Mouse (Mus musculus) liver, postnatal 0 days (tissue): ENCODE measurements around the gene Myo9a. TPM values are rescaled to one million over a fixed set of nuclear protein-coding genes. Genes with fewer than 3 reads are reported as not detected.
"Not testable (repeated sequence)": the region's sequence is repeated elsewhere in the genome, so short reads cannot be mapped to it uniquely, and the experiment has no call there.

Experiments
- ATAC-seq: fragments of 200-750 bp; cut with Nextera tagmentation; 2 replicates; pipeline ENCODE4 v1.8.0; 2017; ENCODE audit warnings: mild to moderate bottlenecking, moderate library complexity
- DNase-seq: peaks from one replicate; pipeline ENCODE4 v3.0.0-alpha.2; 2016
- H3K27ac ChIP-seq: fragments of 300-500 bp; sonication (generic); 2 replicates; pipeline ENCODE4 v1.5.1; 2014; ENCODE audit warnings: antibody characterized with exemption, moderate library complexity, mild to moderate bottlenecking, low read depth
- H3K27me3 ChIP-seq: fragments of 300-500 bp; sonication (generic); 2 replicates; pipeline ENCODE4 v1.6.1; 2014; ENCODE audit warnings: low read length, control low read depth, mixed read lengths; ENCODE audit not compliant: insufficient read depth
- H3K36me3 ChIP-seq: fragments of 300-500 bp; sonication (generic); replicated peaks from 2 replicates; pipeline ENCODE4 v1.6.1; 2014; ENCODE audit warnings: mild to moderate bottlenecking, control low read depth, low read length, moderate library complexity, mixed read lengths; ENCODE audit not compliant: insufficient read depth
- H3K4me1 ChIP-seq: fragments of 300-500 bp; sonication (generic); 2 replicates; pipeline ENCODE4 v1.6.1; 2014; ENCODE audit warnings: antibody characterized with exemption, mild to moderate bottlenecking, control low read depth; ENCODE audit not compliant: insufficient read depth
- H3K4me2 ChIP-seq: fragments of 300-500 bp; sonication (generic); 2 replicates; pipeline ENCODE4 v1.6.1; 2014; ENCODE audit warnings: low read depth, mild to moderate bottlenecking, low read length, moderate library complexity, mixed read lengths
- H3K4me3 ChIP-seq: fragments of 300-500 bp; sonication (generic); 2 replicates; pipeline ENCODE4 v1.5.1; 2014; ENCODE audit warnings: low read depth, low read length
- H3K9ac ChIP-seq: fragments of 300-500 bp; sonication (generic); replicated peaks from 2 replicates; pipeline ENCODE4 v1.6.1; 2014; ENCODE audit warnings: mild to moderate bottlenecking, moderate library complexity
- H3K9me3 ChIP-seq: fragments of 300-500 bp; sonication (generic); 2 replicates; pipeline ENCODE4 v1.6.1; 2016; ENCODE audit warnings: mild to moderate bottlenecking, control low read depth, low read length, mixed read lengths
- CTCF ChIP-seq: sonication (generic); IDR thresholded peaks from 2 replicates; pipeline ENCODE4 v1.5.1; 2016; ENCODE audit warnings: antibody characterized with exemption, low read depth
- EP300 ChIP-seq: IDR thresholded peaks from 2 replicates; pipeline ENCODE4 v1.6.1; 2016; ENCODE audit warnings: antibody characterized with exemption, low read depth, mild to moderate bottlenecking
- WGBS: fragments of 180-500 bp; shearing (Covaris S2); extraction: QIAGEN DNeasy Blood & Tissue Kit; methylation state at CpG from one replicate; pipeline ENCODE4 v1.1.7; 2014; ENCODE audit not compliant: insufficient replicate concordance; 5-methylcytosine and 5-hydroxymethylcytosine counted together
- polyA plus RNA-seq: library from polyadenylated mRNA; unstranded; fragments of >200 nt; fragmentation: Nextera tagmentation; extraction: Ambion mirVana; gene quantifications from 2 replicates; pipeline ENCODE4 v1.2.1, GENCODE M21; 2015

Myo9a gene
- polyA plus RNA-seq, 1 experiment from 2014 or later = 2.9 TPM

DNA sequence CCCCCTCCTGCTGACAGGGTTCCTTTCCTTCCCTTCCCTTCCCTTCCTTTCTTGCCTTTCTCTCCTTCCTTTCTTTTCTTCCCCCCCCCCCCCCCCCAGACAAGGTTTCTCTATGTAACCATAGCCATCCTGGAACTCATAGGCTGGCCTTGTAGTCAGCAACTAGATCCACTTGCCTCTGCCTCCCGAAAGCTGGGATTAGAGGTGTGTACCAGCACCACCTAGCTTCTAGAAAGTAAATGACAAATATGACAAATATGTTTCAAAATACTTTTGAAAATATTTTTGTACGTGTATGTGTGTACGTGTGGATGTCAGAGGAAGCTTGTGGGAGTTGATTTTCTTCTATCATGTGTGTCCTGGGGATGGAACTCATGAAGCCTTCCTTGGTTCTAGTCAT, 9.8 kb downstream of the Myo9a start:
- no peak overlapping the region for H3K4me3 ChIP-seq
- WGBS = 41% methylated on average over 3 of the region's 3 CpGs
- H3K27ac ChIP-seq = no peak overlapping the region
- H3K4me1 ChIP-seq = no peaks in the 10 kb centered on the region
- DNase-seq (no peak), ATAC-seq (no peak)
- H3K9ac ChIP-seq = no peak overlapping the region
- H3K9me3 ChIP-seq = no peaks in the 10 kb centered on the region
- H3K4me2 ChIP-seq = no peak overlapping the region
- no peaks in the 10 kb centered on the region for H3K27me3 ChIP-seq
- no peak for TF ChIP-seq EP300
- peak; percentile 53 for TF ChIP-seq CTCF
- no peaks in the 10 kb centered on the region for H3K36me3 ChIP-seq

DNA sequence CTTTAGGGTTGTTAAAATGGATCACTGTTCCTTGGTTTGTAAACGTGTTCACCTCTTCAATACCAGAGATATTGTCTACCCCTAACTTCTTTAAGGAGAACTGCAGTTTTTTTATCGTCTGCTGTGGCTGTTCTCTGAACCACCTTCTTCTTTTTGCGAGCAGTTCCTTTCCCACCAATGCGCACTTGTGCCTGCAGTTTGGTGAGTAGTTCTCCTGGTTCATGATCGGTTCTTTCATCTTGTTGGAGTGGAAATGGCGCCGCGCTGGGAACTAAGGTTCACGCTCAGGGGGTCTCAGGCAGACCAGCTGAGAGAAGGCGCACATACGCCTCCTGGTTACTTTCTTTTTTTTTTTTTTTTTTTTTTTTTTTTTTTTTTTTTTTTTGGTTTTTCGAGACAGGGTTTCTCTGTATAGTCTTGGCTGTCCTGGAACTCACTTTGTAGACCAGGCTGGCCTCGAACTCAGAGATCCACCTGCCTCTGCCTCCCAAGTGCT, 16.3 kb downstream of the Myo9a start:
- not testable (repeated sequence) for DNase-seq, H3K9ac ChIP-seq, H3K9me3 ChIP-seq, H3K4me3 ChIP-seq, ATAC-seq, H3K27ac ChIP-seq, H3K4me1 ChIP-seq, H3K36me3 ChIP-seq, H3K4me2 ChIP-seq, H3K27me3 ChIP-seq
- 85% methylated on average over 11 of the region's 13 CpGs for WGBS

DNA sequence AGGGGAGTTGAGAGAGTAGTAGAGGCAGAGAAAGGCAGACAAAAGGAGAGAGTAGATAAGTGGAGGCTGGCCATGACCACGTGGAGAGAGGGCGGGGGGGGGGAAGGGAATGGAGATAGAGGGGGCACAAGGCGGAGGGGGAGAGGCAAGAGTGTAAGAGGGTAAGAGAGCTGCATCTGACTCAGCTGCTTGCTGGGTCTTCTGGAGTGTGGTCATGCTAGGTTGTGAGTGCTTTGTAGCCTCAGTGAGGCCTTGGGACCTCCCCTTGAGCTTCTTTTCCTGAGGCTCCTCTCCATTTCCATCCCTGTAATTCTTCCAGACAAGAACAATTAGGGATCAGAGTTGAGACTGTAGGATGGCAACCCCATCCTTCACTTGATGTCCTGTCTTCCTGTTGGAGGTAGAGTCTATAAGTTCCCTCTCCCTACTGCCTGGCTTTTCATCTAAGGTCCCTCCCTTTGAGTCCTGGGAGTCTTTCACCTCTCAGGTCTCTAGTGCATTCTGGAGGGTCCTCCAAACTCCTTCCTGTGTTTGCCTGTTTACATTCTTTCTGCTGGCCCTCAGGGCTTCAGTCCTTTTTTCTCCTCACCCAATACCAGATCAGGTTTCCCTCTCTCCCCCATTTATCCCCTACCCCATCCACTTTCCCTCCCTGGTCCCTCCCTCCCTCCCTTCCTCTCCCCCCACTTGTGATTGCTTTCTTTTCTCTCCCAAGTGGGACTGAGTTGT, 55.5 kb downstream of the Myo9a start:
- ATAC-seq = not testable (repeated sequence)
- 59% methylated on average over 3 of the region's 3 CpGs for WGBS

DNA sequence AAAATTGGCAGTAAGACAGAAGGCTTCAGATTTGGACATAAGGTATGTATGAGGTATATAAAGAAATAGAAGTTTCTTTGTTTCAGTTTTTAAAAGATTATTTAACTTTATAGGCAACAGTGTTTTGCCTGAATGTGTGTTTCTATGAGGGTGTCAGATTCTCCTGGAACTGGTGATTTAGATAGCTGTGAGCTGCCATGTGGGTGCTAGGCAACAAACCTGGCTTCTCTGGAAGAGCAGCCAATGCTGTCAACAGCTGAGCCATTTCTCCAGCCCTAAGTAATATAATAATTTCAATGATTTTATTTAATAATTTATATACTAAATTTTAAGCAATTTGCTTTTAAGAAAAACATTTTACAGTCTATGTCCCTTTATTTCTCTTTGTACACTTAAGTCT, 133.9 kb downstream of the Myo9a start:
- no peak overlapping the region for H3K27ac ChIP-seq
- ATAC-seq = no peak
- no peak for TF ChIP-seq CTCF
- TF ChIP-seq EP300 = no peak

More for the DNA sequence above, 55.5 kb downstream of the Myo9a start:
- not testable (repeated sequence) for DNase-seq, H3K9ac ChIP-seq, H3K4me3 ChIP-seq, H3K4me1 ChIP-seq, H3K4me2 ChIP-seq, H3K36me3 ChIP-seq, H3K27ac ChIP-seq, H3K27me3 ChIP-seq, H3K9me3 ChIP-seq

DNA sequence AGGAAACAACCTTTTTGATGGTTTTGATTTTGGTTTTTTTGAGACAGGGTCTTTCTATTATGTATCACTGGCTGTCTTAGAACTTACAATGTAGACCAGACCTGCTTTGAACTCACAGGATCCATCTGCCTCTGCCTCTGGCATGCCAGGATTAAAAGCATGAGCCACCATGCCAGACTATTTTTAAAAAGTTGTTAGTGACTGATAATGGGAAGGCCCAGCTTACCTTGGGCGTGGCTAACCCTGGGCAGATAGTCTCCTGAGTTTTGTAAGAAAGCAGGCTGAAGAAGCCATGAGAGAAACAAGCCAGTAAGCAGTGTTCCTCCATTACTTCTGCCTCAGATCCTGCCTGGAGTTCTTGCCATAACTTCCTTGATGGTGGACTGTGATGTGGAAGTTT, 152.7 kb downstream of the Myo9a start:
- no peaks in the 10 kb centered on the region for H3K4me1 ChIP-seq
- no peak overlapping the region for H3K4me3 ChIP-seq
- no peak overlapping the region for H3K4me2 ChIP-seq
- H3K36me3 ChIP-seq = no peaks in the 10 kb centered on the region
- H3K9ac ChIP-seq = no peak overlapping the region
- 59% methylated on average over 1 of the region's 1 CpGs for WGBS
- H3K27ac ChIP-seq = no peak overlapping the region
- no peaks in the 10 kb centered on the region for H3K27me3 ChIP-seq
- no peak for TF ChIP-seq EP300
- TF ChIP-seq CTCF = no peak
- ATAC-seq (no peak), DNase-seq (no peak)
- no peaks in the 10 kb centered on the region for H3K9me3 ChIP-seq

More for the DNA sequence above, 133.9 kb downstream of the Myo9a start:
- Histone ChIP-seq H3K36me3 (no peaks in the 10 kb centered on the region), H3K4me3 (no peak overlapping the region), H3K9me3 (no peaks in the 10 kb centered on the region), H3K9ac (no peak overlapping the region), H3K27me3 (no peaks in the 10 kb centered on the region), H3K4me1 (no peaks in the 10 kb centered on the region), H3K4me2 (no peak overlapping the region)
- no peak for DNase-seq

DNA sequence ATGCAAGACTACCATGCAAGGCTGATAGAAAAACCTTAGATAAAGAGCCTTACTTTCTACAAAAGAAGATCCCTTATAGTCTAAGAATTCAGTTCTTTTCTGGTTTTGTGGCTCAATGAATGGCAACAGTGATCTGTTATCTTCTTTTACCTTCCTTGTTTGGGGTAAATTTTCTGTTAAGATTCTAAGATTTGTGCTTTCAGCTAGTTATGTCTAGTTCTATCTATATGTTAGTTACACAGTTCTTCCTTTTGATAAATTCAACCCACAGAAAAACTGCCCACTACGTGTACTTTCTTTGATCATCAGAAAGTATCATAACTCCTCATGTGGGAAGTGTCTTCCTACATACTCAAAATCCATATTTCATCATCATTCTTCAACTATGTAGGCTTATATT, 164.1 kb downstream of the Myo9a start:
- Histone ChIP-seq H3K4me2 (no peak overlapping the region), H3K9ac (no peak overlapping the region), H3K36me3 (no peaks in the 10 kb centered on the region), H3K9me3 (no peaks in the 10 kb centered on the region), H3K4me1 (no peaks in the 10 kb centered on the region), H3K4me3 (no peak overlapping the region), H3K27ac (no peak overlapping the region), H3K27me3 (no peaks in the 10 kb centered on the region)
- WGBS = 63% methylated on average over 1 of the region's 1 CpGs
- no peak for TF ChIP-seq EP300
- TF ChIP-seq CTCF = no peak
- ATAC-seq (no peak), DNase-seq (no peak)

DNA sequence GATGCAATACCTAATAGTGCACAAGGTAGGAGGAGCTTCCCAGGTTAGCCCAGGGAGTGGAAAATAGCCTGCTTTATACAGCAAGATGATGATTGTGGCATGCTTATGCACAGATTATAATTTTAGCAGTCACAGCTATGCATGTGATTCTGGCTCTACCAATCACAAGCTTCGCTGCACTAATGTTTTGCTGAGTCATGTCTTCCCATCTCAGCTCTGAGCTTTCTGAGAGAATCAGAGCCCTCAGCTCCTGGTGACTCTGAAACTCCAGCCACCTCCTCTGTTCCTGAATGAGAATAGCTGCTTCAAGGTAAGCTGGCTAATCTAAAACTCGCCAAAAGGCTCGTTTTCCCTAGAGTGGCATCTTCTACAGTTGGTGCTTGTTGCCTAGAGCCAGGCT, 179.6 kb downstream of the Myo9a start:
- no peak for ATAC-seq
- Histone ChIP-seq H3K4me1 (no peaks in the 10 kb centered on the region), H3K27ac (no peak overlapping the region), H3K9ac (no peak overlapping the region), H3K27me3 (no peaks in the 10 kb centered on the region), H3K4me2 (no peak overlapping the region), H3K36me3 (no peaks in the 10 kb centered on the region), H3K9me3 (no peaks in the 10 kb centered on the region), H3K4me3 (no peak overlapping the region)
- WGBS = 63% methylated on average over 3 of the region's 3 CpGs
- no peak for DNase-seq
- TF ChIP-seq CTCF = no peak
- TF ChIP-seq EP300 = no peak

DNA sequence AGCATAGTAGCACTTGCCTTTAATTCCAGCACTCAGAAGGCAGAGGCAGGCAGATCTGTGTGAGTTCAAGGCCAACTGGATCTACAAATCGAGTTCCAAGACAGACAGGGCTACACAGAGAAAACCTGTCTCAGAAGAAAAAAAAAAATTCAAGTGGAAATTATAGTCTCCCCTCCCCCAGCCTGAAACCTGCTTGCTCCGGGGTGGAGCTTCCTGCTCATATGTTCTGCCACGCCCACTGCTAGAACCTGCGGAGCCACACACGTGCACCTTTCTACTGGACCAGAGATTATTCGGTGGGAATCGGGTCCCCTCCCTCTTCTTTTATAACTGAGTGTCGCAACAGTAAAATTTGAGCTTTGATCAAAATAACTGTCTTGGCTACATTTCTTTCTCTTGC, 185.2 kb downstream of the Myo9a start:
- not testable (repeated sequence) for H3K4me3 ChIP-seq, H3K9ac ChIP-seq, H3K36me3 ChIP-seq, H3K9me3 ChIP-seq, ATAC-seq, H3K27ac ChIP-seq, H3K4me2 ChIP-seq, DNase-seq, H3K4me1 ChIP-seq
- WGBS = 64% methylated on average over 8 of the region's 8 CpGs
- peaks cover 10% of the 10 kb centered on the region; the same call in 1 of the 2 replicates for H3K27me3 ChIP-seq
